Mouse (Mus musculus): Measurements from ENCODE around the gene Lsm12. TPM values are rescaled to one million over a fixed set of nuclear protein-coding genes. Genes with fewer than 3 reads are reported as not detected.

The Lsm12 gene
- total RNA-seq, 4 experiments from 2014 or later: 52.8 to 55.3 (median 53.9) TPM

DNA sequence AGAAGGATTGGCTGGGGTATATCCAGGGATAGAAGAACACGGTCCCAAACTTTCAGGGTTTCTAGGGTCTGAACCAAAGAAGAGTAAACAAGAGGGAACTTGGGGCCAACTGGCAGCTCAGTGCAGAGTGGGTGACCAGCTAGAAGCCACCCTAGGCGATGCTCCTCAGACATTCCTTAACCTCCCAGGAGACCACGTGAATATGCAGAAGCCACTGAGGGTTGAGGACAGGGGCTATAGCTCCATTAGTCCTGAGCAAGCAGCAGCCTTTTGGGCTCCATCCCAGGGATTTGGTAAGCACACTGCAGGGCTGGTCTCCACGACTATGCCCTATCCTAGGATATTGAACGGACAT lies 31.8 kb upstream of the Lsm12 start:
- DNase-seq (ENCODE audit: low spot score in 2 of 2): no peak

DNA sequence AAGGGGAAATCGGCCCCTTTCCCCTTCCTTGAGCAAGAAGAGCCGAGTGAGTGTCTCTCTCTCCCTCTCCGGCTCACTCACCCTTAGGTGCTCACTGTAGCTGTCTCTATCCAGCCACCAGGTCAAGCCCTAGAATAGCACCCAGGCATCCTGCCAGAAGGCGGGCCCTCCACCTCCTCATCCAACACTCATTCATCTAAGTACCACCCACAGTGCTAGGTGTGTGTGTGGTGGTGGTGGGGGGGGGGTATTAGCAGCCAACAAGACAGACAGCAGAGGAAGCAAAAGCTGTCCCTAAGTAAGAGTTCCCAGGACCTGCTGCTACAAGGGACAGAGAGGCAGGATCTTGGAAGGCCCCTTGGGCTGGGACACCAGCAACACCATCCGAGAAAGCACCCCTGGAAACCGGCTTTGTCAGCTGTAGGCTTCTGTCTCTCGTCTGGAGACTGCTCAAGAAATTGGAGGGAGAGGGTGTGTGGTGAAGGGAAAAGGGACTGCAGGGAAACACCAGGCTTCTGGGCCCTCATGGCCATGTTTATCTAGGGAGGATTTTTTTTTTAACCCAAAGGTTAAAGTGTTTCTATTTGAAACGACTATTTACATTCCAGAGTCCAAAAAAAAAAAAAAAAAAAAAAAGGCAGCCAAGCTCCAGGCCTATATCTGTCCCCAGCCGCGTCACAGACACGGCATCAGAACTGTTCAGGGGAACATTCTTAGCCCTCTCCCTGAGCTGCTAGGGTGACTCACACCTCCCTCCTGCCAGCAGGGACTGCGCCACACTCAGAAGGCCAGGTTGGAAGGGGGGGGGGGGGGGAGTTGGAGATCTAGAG lies 31.2 kb upstream of the Lsm12 start:
- peak in 1 of 2 experiments; percentile 76 for DNase-seq (ENCODE audit: low spot score in 2 of 2)

DNA sequence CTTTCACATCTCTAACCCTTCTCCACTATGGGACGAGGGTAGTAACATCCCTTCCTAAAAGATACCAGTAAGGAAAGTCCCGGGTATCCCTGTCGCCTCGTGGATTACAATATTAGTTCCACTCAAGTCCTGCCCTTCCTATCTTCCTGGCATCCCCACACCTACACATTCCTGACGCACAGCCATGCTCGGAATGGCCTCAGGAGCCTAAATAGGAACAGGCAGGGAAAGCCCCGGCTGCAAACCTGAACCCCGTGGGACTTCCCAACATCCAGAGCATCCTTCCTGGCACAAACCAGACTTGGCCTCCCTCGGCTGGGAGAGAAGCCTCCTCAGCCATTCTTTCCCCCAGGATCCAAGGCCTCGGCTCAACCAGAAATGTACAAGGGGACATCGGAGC lies 30.4 kb upstream of the Lsm12 start:
- no peak for DNase-seq (ENCODE audit: low spot score in 2 of 2)

DNA sequence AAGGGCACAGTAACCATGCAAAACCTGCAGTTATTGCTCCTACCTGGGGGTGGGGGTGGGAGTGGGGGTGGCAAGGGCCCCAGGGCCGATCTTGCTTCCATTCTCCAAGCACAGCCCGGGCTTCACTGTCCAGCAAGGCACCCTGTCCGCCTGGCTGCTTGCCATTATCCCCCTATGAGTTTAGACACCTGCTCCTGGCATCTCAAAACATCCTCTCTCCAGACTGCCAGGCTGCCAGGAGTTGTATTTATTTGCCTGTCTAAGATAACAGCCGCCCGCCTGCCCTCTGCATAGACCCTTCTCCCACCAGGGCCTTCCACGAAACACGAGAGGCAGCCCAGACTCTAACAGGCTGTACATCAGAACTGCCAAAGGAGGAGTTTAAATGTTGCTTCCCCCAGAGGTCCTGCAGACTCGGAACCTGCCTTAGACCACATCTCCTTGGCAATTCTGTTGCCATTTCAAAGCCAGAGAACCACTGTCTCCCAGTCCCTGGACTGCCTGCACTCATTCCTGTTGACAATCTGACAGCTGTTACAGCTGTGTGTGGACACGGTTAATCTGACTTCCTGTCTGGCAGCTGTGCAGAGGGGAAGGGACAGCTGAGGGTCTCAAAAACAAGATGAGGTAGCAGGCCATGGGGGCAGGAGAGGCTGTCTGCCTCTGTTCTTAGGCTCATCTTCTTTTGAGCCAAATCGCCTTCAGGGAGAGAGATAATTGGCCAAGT lies 29.5 kb upstream of the Lsm12 start:
- no peak for DNase-seq (ENCODE audit: low spot score in 2 of 2)

DNA sequence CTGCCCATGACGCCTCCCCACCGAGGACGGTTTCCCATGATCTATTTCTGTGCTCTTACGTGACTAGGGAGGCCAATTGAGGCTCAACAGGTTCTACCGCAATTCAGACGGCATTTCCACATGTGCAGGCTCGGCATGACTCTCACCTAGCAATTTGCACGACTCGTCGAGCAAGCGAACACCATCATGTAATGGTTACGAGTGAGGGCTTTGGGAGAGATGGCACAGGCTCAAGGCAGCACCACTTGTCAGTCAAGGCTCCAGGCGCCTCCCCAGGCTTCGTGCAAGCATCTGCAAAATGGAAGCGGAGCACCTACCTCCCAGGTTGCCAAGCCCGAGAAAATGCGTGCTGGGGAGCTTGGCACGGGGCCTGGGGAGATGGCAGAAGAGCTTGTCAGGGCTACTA lies 26.8 kb upstream of the Lsm12 start:
- no peak for DNase-seq (ENCODE audit: low spot score in 2 of 2)

DNA sequence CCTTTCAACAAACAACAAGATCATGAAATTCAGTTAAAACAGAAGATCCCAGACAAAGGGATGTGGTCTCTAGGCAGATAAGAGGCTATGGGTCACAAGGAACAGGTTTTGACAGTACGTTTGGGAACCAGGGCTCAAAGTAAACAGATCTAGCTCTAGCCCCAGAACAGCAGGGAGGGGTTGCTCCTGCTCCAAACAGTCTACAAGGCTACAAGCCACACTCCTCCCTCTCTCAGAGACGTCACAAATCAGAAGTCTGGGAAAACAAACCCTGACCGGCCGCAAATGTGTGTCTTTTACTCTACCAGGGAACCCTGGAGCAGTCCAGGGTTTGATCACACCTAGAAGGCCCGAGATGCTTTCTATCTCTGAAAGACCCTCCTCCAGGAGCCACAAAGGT lies 25.9 kb upstream of the Lsm12 start:
- no peak for DNase-seq (ENCODE audit: low spot score in 2 of 2)

DNA sequence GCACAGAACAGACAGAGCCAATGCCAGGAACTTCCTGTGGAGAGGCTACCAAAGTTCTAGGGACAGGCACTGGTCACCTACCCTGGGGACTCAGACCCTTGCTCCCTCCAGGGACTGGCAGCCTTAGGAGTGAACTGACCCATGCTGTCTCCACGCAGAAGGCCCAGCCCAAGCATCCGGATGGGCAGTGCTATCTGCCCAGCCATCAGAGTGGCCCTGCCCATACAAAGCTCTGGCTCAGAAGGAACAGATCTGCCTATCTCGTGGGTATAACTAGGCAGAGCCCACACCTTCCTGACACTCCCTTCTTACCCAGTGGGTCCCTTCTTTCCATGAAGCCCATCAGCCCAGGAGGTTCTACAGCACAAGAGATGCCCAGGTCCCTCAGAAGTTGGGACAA lies 25.1 kb upstream of the Lsm12 start:
- DNase-seq (ENCODE audit: low spot score in 2 of 2): no peak

DNA sequence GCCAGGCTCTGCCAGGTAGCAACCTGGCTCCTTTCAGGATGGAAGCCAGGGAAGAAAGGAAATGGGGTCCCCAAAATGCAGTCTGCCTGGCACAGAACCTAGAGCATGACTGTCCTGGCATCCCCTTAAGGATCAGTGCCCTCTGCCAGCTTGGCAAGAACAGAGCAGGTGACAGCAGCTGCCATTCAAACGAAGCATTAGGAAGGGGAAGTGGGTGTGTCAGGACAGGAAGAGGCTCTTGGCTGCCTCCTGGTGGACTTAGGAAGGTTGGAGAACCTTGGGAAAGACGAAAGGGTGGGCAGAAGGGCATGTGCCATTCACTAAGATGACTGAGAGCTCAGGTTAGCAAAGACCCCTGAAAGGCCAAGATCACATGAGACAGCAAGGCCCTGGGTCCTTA lies 24.6 kb upstream of the Lsm12 start:
- DNase-seq (ENCODE audit: low spot score in 2 of 2): no peak

DNA sequence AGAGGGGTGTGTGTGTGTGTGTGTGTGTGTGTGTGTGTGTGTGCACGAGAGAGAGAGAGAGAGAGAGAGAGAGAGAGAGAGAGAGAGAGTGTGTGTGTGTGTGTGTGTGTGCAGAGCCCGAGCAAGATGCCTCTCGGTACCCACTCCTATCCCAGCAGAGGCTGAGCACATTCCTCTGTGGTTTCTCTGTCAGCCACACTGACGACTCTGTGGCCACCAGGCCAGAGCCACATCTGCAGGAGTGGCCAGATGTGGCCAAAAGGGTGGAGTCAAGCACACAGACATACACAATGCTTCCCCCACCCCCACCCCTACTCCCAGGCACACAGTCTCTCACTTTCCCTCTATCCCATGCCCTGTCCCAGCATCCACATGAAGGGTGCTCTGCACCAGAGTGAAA lies 23.8 kb upstream of the Lsm12 start:
- DNase-seq (ENCODE audit: low spot score in 2 of 2): no peak

DNA sequence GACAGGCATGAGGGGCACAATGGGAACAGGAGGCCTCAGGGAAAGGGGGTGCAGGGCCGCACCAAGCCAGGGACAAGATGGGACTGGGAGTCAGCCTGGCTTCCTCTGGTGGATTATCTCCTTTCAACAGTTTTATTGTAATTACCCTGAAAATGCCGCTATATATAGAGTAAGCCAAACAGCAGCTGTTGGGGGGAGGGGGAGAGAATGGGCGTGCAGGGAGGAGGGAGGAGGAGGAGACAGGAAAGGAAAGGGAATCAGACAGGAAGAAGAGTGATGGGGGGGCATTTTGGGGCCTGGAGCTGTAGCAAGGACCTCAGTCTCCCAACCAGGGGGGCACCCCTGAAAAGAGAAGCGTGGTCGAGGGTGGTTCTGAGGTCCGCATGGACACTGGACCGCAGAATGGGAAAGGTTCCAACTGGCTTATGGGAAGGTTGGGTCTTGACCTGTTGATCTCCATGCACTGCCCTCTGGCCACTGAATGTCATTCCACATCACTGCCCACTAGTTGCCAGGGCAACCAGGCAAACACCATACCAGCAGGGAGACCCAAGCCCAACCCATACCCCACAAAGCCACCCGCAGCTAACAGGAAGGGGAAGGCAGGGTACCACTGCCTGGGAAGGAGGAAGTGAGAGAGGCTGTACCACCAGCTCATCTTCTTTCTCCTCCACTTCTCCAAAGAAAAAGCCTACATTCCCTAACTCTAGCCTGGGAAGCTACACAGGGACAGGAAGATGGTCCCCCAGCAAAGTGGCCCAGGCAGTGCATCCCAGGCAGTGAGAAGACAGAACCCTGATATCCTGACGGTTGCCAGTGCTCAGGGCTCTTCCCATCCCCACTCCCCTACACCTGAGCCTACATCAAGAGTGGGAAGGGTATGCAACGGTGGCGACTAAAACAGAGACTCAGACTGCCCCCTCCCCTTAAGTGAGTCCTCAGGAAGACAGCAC lies 23.0 kb upstream of the Lsm12 start:
- DNase-seq (ENCODE audit: low spot score in 2 of 2): no peak

DNA sequence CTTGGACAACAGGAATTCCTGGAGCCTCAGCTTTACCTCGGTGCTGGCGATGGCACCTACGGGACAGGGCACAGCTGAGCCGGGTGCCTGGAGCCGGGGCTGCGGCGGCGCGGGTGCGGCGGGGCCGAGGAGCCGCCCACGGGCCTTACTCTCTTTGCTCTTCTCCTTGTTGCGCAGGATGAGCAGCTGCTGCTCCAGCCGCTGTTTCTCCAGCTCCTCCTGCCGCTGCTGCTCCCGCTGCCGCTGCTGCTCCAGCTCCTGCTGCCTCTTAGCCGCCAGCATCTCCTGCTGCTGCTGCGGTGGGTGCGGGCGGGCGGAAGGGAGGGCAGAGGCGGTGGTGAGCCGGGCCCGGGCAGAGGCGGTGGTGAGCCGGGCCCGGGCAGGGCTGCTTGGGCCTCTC lies 21.4 kb upstream of the Lsm12 start:
- no peak for DNase-seq (ENCODE audit: low spot score in 2 of 2)

DNA sequence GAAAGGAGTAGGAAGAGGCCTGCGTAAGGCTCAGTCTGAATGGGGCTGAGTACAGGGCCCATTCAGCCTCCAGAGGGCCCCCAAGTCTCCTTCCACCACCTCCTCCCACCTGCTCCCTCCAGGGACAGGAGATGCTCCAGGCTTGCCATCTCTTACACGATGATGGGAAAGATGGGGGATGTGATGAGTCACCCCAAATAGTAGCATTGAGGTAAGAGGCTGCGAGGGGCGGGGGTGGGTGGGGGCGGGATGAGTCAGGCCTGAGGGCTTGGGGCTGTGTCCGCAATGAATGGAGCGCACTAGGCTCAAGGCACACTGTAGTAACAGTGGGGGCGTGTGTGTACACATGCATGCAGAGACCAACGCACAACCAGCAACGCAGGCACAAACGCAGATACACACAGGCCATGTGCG lies 16.3 kb upstream of the Lsm12 start:
- DNase-seq (ENCODE audit: low spot score in 2 of 2): peak in 1 of 2 experiments; percentile 82

DNA sequence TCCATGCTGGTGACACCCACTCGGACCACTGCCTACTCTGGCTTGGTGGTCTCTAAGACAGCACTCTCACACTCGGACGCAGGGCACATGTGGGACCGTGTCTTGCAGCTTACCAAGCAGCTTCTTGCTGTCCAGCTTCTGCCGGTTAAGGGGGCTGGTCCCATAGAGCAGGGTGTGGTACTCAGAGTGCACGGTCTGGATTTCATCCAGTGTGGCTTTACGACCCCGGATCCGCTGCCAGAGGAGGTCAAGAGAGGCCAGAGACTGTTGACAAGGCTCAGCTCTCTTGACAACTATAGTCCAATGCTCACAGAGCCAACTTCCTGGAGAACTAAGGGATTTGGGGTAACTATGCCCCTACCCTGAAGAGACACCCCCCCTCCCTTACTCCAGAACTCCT lies 14.8 kb upstream of the Lsm12 start:
- DNase-seq (ENCODE audit: low spot score in 2 of 2): no peak

DNA sequence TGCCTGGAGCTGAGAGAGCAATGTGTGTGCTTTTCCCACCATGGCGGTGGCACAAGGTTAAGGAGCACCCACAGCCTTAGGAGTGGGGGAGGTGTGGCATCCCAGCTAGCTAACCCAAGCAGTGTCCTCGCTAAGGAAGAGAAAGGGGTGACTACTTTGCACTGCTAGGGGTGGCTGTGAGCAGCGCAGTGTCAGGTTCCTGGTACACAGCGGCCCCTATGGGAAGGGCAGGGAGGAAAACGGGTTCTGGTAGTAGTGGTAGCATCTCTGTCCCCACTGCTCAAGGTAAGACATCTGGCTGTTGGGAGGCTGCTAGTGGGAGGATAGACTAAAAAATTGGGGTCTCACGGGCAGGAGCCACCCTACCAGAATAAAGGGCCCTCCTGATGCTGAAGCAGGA lies 13.1 kb upstream of the Lsm12 start:
- DNase-seq (ENCODE audit: low spot score in 2 of 2): no peak

DNA sequence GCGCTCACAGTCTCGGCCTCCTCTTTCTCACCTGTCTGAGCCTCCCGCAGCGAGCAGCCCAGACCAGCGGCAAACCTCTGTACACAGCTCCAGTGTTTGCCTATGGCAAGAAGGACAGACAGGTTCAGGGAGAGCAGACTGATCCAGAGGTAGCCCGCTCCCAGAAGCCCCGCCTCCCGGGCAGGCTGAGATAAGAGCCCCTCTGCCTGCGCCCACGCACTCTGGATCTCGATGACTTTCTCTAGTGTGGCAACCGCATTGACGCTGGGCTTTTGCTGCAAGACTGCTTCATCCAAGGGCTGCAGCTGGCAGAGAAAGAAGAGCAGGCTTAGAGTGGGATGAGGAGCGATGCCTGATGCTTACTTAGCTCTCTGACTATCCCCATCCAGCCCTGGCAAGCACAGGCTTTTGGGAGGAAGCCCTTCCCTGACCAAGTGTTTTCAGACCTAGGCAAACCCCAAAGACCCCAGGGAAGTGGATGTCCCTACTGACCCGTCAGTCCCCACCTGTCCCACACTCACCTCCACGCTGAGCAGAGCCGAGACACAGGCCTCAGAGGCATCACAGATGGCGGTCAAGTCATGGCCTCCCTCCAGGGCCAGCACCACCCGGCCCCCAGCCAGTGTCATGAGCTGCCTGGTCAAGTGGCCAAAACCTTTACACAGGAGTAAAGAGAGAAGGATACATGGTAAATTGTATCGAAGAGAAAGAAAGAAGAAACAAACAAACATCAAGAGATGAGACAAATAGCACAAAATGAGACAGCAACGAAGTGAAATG lies 11.1 kb upstream of the Lsm12 start:
- no peak for DNase-seq (ENCODE audit: low spot score in 2 of 2)

DNA sequence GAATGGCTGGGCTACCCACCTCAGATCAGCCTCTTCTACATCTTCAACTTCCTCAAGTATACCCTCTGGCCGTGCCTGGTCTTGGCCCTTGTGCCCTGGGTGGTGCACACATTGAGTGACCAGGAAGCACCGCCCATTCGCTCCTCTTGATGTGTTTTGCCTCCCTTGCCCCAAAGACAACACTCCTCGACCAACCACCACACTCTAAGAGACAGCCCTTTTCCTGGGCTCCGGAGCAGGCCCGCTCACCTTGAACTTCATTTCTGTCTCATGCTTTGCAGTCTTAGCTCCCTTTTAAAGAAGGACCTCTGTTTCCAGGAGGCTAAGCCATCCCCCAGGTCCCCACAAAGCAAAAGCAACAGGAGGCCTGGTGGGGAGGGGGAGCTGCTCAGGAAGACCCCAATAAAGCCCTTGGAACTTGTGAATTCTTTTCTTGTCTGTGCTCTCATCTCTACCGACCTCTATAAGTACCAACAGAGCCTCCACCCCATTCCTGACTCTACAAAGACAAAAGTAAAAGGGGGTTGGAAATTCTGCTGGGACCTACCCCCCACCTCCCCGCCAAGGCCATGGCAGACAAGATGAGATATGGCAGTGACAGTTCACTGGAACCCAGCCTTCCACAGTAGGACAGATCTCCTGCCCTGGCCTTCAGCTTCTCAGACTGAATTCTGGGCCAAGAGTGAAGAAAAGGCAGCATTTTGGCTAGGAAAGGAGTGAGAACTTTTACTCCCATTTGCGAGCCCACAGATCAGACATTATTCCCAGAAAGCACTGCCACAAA lies 8.8 kb upstream of the Lsm12 start:
- no peak for DNase-seq (ENCODE audit: low spot score in 2 of 2)

DNA sequence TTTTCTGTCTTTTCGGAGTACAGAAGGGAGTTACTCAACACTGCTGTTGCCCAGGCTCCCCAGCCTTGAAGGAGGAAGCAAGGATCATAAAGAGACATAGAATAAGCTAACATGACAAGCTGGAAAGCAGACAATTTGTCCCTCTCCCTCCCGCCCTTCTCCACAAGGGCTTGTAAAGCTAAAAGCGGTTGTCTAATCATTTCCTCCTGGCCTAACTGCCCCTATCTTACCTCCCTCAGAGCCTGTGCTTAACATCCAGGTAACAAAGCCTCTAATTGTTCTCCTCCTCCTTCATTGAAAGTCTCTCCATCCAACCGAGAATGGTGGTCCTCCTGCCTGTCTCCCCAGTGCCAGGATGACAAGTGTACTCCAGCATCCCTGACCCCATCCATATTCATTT lies 5.8 kb upstream of the Lsm12 start:
- DNase-seq (ENCODE audit: low spot score in 2 of 2): no peak

DNA sequence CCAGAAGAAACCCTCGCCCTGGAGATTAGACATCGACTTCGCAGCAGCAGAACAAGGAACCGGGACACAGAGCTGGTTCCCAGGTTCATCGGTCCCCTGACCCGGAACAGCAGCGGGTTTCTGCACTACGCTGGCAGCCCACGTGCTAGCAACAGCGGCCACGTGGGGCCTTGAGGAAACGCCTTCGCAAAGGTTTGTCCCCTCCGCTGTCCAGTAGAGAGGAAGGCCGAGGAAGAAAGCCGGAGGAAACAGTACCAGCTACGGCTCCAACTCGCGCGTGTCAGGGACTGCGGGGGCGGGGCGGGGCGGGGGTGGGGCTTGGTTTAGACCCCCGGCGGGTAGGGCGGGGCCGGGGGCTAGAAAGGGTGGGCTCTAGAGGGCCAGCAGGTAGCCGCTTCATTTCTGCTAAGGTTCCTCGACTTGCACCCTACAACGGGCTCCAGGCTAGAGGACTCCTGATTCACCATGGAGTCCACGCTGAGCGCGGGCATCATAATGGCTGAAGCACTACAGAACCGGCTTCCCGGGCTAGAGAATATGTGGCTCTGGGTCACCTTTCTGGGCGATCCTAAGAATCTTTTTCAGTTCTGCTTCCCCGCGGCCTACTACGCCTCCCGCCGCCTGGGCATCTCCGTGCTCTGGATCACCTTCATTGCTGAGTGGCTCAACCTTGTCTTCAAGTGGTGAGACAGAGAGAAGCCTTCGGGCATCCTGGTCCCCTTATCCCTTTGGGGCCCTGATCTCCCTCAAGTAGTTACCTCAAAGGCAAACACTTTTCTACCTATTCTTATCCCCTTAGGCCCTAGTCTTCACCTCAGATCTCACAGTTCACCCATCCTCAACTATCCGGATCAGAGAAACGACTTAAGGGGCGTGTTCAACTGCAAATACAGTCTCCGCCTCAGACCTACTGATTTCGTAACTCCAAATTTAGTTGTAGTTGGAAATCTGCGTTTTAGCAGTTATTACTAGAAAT lies 4.7 kb upstream of the Lsm12 start, which contains the start of gene G6pc3:
G6pc3 (plus strand) TSS at position 160 of the 976 bp plus-strand sequence.
- DNase-seq (ENCODE audit: low spot score in 2 of 2): peak; percentile 80 to 92

DNA sequence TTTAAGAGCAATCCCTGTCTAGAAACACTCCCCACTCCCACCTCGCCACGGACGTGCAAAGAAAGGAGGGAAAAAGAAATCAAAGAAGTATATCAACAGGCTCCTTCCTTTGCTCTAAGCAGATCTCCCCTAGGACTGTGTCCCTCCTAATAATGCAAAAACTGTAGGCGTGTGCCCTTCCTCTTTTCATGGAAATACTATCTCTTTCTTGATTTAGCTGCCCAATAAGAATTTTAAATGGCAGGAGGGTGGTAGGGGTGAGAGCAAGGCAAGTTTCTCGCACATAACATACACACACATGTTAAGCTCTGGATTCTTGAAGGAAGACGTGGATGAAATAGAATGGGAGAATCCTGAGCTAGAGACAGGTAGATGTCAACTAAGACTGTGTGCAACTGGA lies 3.9 kb upstream of the Lsm12 start:
- no peak for DNase-seq (ENCODE audit: low spot score in 2 of 2)
